Mouse (Mus musculus): ENCODE results near the gene Aste1. TPM values are rescaled to one million over a fixed set of nuclear protein-coding genes. Genes with fewer than 3 reads are reported as not detected.

Gene Aste1
- polyA plus RNA-seq, 1 experiment from 2014 or later = 13.9 TPM

DNA sequence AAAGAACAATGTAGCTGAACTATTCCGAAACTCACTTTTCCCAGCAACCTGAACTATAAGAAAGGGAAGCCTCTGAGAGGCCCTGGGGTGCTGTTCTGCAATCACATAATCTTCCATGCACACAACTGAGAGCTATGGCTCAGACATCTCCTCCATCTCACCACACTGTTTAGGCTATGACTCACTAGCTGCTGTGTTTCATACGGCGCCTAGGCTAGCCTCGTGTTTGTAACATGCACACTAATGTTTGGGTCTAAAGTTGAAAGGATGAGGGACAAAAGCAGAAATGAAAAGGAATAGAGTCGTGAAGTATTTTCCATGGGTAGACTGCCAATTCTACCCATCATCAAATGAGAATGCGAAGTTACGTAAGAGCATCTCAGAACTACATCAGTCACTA is 66.3 kb downstream of the Aste1 start:
- Histone ChIP-seq H3K27ac (ENCODE audit: low read length) (no peak overlapping the region), H3K9ac (replicated peaks; ENCODE audit: low read depth, low read length) (no peak overlapping the region), H3K4me2 (ENCODE audit: low read length) (no peak overlapping the region), H3K4me1 (replicated peaks; ENCODE audit: control insufficient read depth, insufficient read depth, low read length) (no peaks in the 10 kb centered on the region), H3K4me3 (replicated peaks; ENCODE audit: low read length) (no peak overlapping the region), H3K36me3 (ENCODE audit: control insufficient read depth, insufficient read depth) (peaks cover 19% of the 10 kb centered on the region), H3K9me3 (ENCODE audit: control insufficient read depth, low read length) (no peaks in the 10 kb centered on the region), H3K27me3 (replicated peaks; ENCODE audit: control insufficient read depth, insufficient read depth, low read length) (no peaks in the 10 kb centered on the region)
- no peak for ATAC-seq
- WGBS = 91% methylated on average over 7 of the region's 7 CpGs

Other genes with a start within 250 kb of the Aste1 start
- 2.6 and 3.3 TPM in 2 replicates for gene Nek11, start 132 bp downstream of the Aste1 start, polyA plus RNA-seq (2015; fragmentation: Nextera tagmentation; extraction: Ambion mirVana)
- 90.1 and 96.2 TPM in 2 replicates for gene Atp2c1, start 131.9 kb downstream of the Aste1 start, polyA plus RNA-seq (2015; fragmentation: Nextera tagmentation; extraction: Ambion mirVana)
- gene Pik3r4, start 247.6 kb downstream of the Aste1 start, polyA plus RNA-seq (2015; fragmentation: Nextera tagmentation; extraction: Ambion mirVana) = 19.6 and 20.5 TPM in 2 replicates